Comparison of ENCODE assay signal across 24 mouse cellular contexts in genomic region chr2:66142268-66142667, GRCm38 (mm10). TPM values are rescaled to one million over a fixed set of nuclear protein-coding genes. Genes with fewer than 3 reads are reported as not detected.
DNase-seq lines count a peak whose midpoint lies in the region; ATAC-seq and TF ChIP-seq lines count a peak whose summit lies in the region.
"Had no signal": no experiment of that assay in that cellular context is flagged by ENCODE, and none has a peak within 500 bp of the region (broad histone marks: within the 10 kb centered on the region; RNA-seq: fewer than 3 reads in every experiment).

No protein-coding gene starts in this region.

- H3K4me1 ChIP-seq in liver, adult 2 months (ENCODE audit: control insufficient read depth, insufficient read depth, low read length) = no peaks in the 10 kb centered on the region; the same call in 1 of the 2 replicates
- no peaks in the 10 kb centered on the region for H3K4me1 ChIP-seq in liver, embryonic 11.5 days (replicated peaks; ENCODE audit: control insufficient read depth, insufficient read depth, low read length)
- H3K4me1 ChIP-seq: embryonic facial prominence, embryonic 12.5 days; forebrain, embryonic 13.5 days; forebrain, embryonic 15.5 days had no signal

- H3K36me3 ChIP-seq in liver, adult 2 months (ENCODE audit: control insufficient read depth, insufficient read depth, low read length) = no peaks in the 10 kb centered on the region
- no peaks in the 10 kb centered on the region for H3K36me3 ChIP-seq in liver, embryonic 11.5 days (ENCODE audit: control insufficient read depth, insufficient read depth, low read length)
- H3K36me3 ChIP-seq: embryonic facial prominence, embryonic 10.5 days; embryonic facial prominence, embryonic 12.5 days; forebrain, embryonic 15.5 days; G1E had no signal

- no peak overlapping the region for H3K4me2 ChIP-seq in liver, embryonic 11.5 days
- H3K4me2 ChIP-seq: embryonic facial prominence, embryonic 12.5 days; forebrain, embryonic 13.5 days; forebrain, embryonic 15.5 days had no signal

- DNase-seq in liver, adult 2 months (ENCODE audit: extremely low read depth, low read depth, low spot score) = peak; percentile 10
- DNase-seq in liver, embryonic 11.5 days (ENCODE audit: low spot score) = no peak
- DNase-seq in MN1 (ENCODE audit: low spot score) = no peak
- DNase-seq: adrenal gland, adult 2 months; adrenal gland, postnatal 10 days; adrenal gland, postnatal 25 days; B cell, adult 2 months; cerebellum, adult 11 months; cerebellum, adult 18-20 months; cerebellum, adult 8-10 months; cerebellum, adult 9-11 months; cerebellum, postnatal 14 days; cerebellum, postnatal 36 days; forebrain, postnatal 0 days had no signal

- TF ChIP-seq POLR2A in liver, adult 2 months (IDR thresholded peaks at IDR 0.05; ENCODE audit: extremely low read depth, insufficient read depth, low read length) = no peak

- no peak for ATAC-seq in liver, embryonic 11.5 days (replicated peaks; ENCODE audit: low FRiP score)
- ATAC-seq in granulocyte monocyte progenitor cell, adult 5-6 weeks (replicated peaks; ENCODE audit: poor library complexity, severe bottlenecking) = peak; percentile 72
- ATAC-seq in megakaryocyte progenitor cell, adult 5-6 weeks (replicated peaks; ENCODE audit: poor library complexity) = peak; percentile 61
- ATAC-seq in cerebellum, adult (ENCODE audit: insufficient number of reproducible peaks, low FRiP score, low TSS enrichment) = no peak
- ATAC-seq: CD4-positive, CD25-positive, alpha-beta regulatory T cell, adult 4 months; forebrain, embryonic 13.5 days; forebrain, embryonic 15.5 days; forebrain, postnatal 0 days had no signal

- no peak overlapping the region for H3K4me3 ChIP-seq in liver, adult 2 months (ENCODE audit: insufficient read depth, low read depth, low read length)
- H3K4me3 ChIP-seq in liver, embryonic 11.5 days (ENCODE audit: low read depth, low read length) = no peak overlapping the region
- H3K4me3 ChIP-seq: embryonic facial prominence, embryonic 10.5 days; embryonic facial prominence, embryonic 12.5 days; forebrain, embryonic 13.5 days; forebrain, embryonic 15.5 days had no signal

- WGBS in liver, adult 2 months = 95% methylated on average over 2 of the region's 2 CpGs
- 78% methylated on average over 2 of the region's 2 CpGs for WGBS in liver, embryonic 11.5 days

- H3K9ac ChIP-seq in liver, adult 2 months (ENCODE audit: low read depth, low read length) = no peak overlapping the region
- H3K9ac ChIP-seq in liver, embryonic 11.5 days (ENCODE audit: low read depth, low read length) = no peak overlapping the region
- H3K9ac ChIP-seq: embryonic facial prominence, embryonic 12.5 days; forebrain, embryonic 13.5 days; forebrain, embryonic 15.5 days; forebrain, postnatal 0 days had no signal

- TF ChIP-seq CTCF in liver, adult 2 months (IDR thresholded peaks at IDR 0.05; ENCODE audit: low read depth, low read length) = no peak

- H3K27ac ChIP-seq in liver, adult 2 months (replicated peaks; ENCODE audit: insufficient read depth, low read depth, low read length) = no peak overlapping the region
- no peak overlapping the region for H3K27ac ChIP-seq in liver, embryonic 11.5 days (ENCODE audit: low read depth, low read length)
- H3K27ac ChIP-seq: embryonic facial prominence, embryonic 10.5 days; embryonic facial prominence, embryonic 12.5 days; forebrain, embryonic 13.5 days; forebrain, embryonic 15.5 days had no signal

- H3K79me2 ChIP-seq in liver, adult 2 months (ENCODE audit: control insufficient read depth, insufficient read depth, low read length) = no peaks in the 10 kb centered on the region

- H3K27me3 ChIP-seq in liver, adult 2 months (ENCODE audit: control insufficient read depth, insufficient read depth, low read length) = no peaks in the 10 kb centered on the region
- no peaks in the 10 kb centered on the region for H3K27me3 ChIP-seq in liver, embryonic 11.5 days (replicated peaks; ENCODE audit: control insufficient read depth, insufficient read depth, low read length)
- H3K27me3 ChIP-seq: CH12.LX; forebrain, embryonic 13.5 days; forebrain, embryonic 15.5 days had no signal

- no peaks in the 10 kb centered on the region for H3K9me3 ChIP-seq in liver, embryonic 11.5 days (ENCODE audit: control insufficient read depth, low read length)
- H3K9me3 ChIP-seq: embryonic facial prominence, embryonic 10.5 days; embryonic facial prominence, embryonic 12.5 days; forebrain, embryonic 13.5 days; forebrain, embryonic 15.5 days had no signal

RNA-seq across cellular contexts. Expression of gene Galnt3, which starts 17.5 kb away (rescaled TPM):
- 0.27 and 0.28 TPM in 2 replicates for total RNA-seq in liver, adult 2 months (2014; rRNA removed)
- polyA plus RNA-seq in liver, adult 2 months (2012; rRNA removed) = 0.06 TPM in 1 of 2 replicates, not detected in the other
- 0.39 and 0.51 TPM in 2 replicates for polyA plus RNA-seq in liver, embryonic 11.5 days (2014; fragmentation: Nextera tagmentation; extraction: Ambion mirVana)
- 12.9 and 13.0 TPM in 2 replicates for total RNA-seq in granulocyte monocyte progenitor cell, adult 5-6 weeks (2014; fragmentation: Nextera tagmentation)
- total RNA-seq in granulocyte monocyte progenitor cell, adult 5-6 weeks (2017) = 7.0 and 9.1 TPM in 2 replicates
- total RNA-seq in megakaryocyte progenitor cell, adult 5-6 weeks (2015) = 9.3 and 11.7 TPM in 2 replicates
- 8.0 and 12.4 TPM in 2 replicates for total RNA-seq in megakaryocyte progenitor cell, adult 5-6 weeks (2017)
- total RNA-seq: G1E had no signal
- polyA plus RNA-seq: G1E had no signal

Comparison
In these comparisons a context has a peak if more than half of its experiments do, and no peak if none do; other contexts are left out.
1. ATAC-seq: peak in granulocyte monocyte progenitor cell, adult 5-6 weeks (single experiment) and megakaryocyte progenitor cell, adult 5-6 weeks (single experiment); none in liver, embryonic 11.5 days (single experiment) and cerebellum, adult (single experiment).